Mouse (Mus musculus): ENCODE measurements around the gene Cfi.

DNA sequence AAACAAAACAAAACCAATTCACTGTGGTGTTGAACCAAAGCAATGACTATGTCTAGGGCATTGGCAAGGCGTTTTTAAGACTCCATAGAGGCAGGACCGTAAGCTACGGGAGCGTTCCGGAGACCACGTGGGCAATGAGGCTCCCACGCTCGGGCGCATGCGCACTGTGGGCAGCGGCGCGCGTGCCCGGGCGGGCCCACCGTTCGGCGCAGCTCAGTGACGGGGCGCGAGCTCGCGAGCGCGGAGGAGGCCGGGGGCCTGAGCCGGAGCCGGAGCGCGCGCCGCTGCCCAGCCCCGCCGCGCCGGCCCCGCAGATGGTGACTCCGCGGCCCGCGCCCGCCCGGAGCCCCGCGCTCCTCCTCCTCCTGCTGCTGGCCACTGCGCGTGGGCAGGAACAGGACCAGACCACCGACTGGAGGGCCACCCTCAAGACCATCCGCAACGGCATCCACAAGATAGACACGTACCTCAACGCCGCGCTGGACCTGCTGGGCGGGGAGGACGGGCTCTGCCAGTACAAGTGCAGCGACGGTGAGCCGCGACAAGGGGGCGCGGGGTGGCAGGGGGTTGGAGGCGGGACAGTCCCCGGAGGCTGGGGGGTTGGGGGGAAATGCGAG, 42.8 kb downstream of the Cfi start, which contains the start of gene Pla2g12a:
- no peak; the same call in 1 of the 2 replicates for TF ChIP-seq POLR2A (IDR thresholded peaks at IDR 0.05; ENCODE audit: low read depth, low read length)
- no peak for TF ChIP-seq CTCF (IDR thresholded peaks at IDR 0.05; ENCODE audit: borderline replicate concordance, insufficient read depth, low read length)
